Mouse (Mus musculus) naive thymus-derived CD4-positive, alpha-beta T cell, adult 5 months (primary cell): Measurements from ENCODE around the gene Btbd35f25. TPM values are rescaled to one million over a fixed set of nuclear protein-coding genes. Genes with fewer than 3 reads are reported as not detected.

Source experiments
- polyA plus RNA-seq: library from polyadenylated mRNA; unstranded; fragments of 100-300 nt; shearing (Covaris generic); gene quantifications from one replicate; pipeline ENCODE4 v1.2.1, GENCODE M21; 2017

Gene Btbd35f25
- polyA plus RNA-seq, result not detected

DNA sequence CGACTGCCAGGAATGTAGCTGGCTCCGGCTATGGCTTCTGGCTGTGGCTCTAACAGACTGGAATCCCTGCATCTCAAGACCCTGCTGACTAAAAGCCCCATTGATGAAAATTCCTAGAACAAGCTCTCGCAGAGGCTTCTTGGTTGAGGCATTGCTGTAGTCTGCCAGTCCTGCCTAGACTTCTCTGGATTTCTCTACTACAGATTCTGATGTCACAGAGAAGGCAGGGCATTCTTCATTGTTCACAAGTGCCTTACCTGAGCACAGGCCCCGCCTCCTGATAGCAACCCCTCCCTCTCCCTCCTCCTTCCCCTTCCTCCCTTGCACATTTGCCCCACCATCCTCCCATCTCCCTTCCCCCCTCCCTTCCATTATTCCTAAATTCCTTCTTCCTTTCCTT lies at the start of gene Btbd35f25:
Gene Btbd35f25, minus strand, starts transcription at position 101 of the 400 bp plus-strand sequence.

Other genes starting within 250 kb of the Btbd35f25 start
- not detected for gene Gm21883, start 142.9 kb downstream of the Btbd35f25 start, polyA plus RNA-seq
- gene Spin2e, start 98.2 kb downstream of the Btbd35f25 start, polyA plus RNA-seq, result not detected
- not detected for gene Gm21637, start 244.9 kb upstream of the Btbd35f25 start, polyA plus RNA-seq